Mouse (Mus musculus): ENCODE measurements around the gene Foxred2. TPM values are rescaled to one million over a fixed set of nuclear protein-coding genes. Genes with fewer than 3 reads are reported as not detected.
A peak's percentile ranks its signal among the peaks of the same experiment; 100 is the strongest.

The Foxred2 gene
- 12.3 and 12.8 TPM in 2 replicates for polyA plus RNA-seq (2014; fragmentation: Nextera tagmentation; extraction: Ambion mirVana)

DNA sequence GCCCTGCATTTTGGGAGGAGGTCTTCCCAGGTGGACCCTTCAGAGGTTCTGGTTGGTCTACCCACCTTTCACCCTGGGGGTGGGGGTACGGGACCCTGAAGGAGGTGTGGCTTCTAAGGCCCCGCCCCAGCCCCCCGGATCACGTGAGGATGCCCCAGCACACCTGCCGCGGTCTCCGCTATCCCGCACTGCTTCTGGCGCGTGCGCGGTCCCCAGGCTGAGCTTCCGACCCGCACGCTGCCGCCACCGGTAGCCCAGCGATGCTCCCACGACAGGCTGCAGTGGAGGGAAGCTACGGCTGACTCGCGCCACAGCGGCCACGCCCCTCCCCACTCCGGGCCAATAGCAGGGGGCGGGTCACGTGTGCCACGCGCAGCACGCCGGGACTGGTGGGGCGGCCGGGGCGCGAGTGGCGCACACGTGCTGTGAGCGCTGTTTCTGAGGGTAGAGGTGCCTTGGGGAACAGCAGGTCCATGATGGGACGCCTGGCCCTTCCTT is at the start of gene Foxred2:
Gene Foxred2, minus strand, starts transcription at position 319 of the 498 bp plus-strand sequence.
- WGBS = under 1% methylated on average over 39 of the region's 39 CpGs

GRCm38 (mm10) chr15:78003929-78004328 is 47.4 kb upstream of the Foxred2 start:
- DNase-seq (ENCODE audit: low spot score) (peak; percentile 54), ATAC-seq (no peak)
- H3K9me3 ChIP-seq (replicated peaks; ENCODE audit: control insufficient read depth, low read length) = no peaks in the 10 kb centered on the region
- no peaks in the 10 kb centered on the region for H3K4me1 ChIP-seq (ENCODE audit: control insufficient read depth, insufficient read depth, low read length)
- H3K9ac ChIP-seq (ENCODE audit: low read length) = no peak overlapping the region
- H3K27ac ChIP-seq (ENCODE audit: low read depth, low read length) = no peak overlapping the region
- H3K27me3 ChIP-seq (replicated peaks; ENCODE audit: control insufficient read depth, insufficient read depth, low read length) = no peaks in the 10 kb centered on the region
- no peak overlapping the region for H3K4me3 ChIP-seq (ENCODE audit: low read depth, low read length)
- no peak overlapping the region for H3K4me2 ChIP-seq (ENCODE audit: low read length)
- 58% methylated on average over 9 of the region's 9 CpGs for WGBS
- H3K36me3 ChIP-seq (ENCODE audit: control insufficient read depth, insufficient read depth, low read length) = no peaks in the 10 kb centered on the region

More for the DNA sequence above, at the start of gene Foxred2:
- ATAC-seq (peak; percentile 96), DNase-seq (ENCODE audit: low spot score) (peak; percentile 92)
- Histone ChIP-seq H3K27ac (ENCODE audit: low read depth, low read length) (peak within 1 kb of the TSS; percentile 59), H3K4me2 (ENCODE audit: low read length) (peak within 1 kb of the TSS; percentile 82), H3K4me3 (ENCODE audit: low read depth, low read length) (peak within 1 kb of the TSS; percentile 54), H3K9ac (ENCODE audit: low read length) (peak within 1 kb of the TSS; percentile 66), H3K36me3 (ENCODE audit: control insufficient read depth, insufficient read depth, low read length) (peaks cover 54% of the 10 kb centered on the region), H3K9me3 (replicated peaks; ENCODE audit: control insufficient read depth, low read length) (no peaks in the 10 kb centered on the region), H3K27me3 (replicated peaks; ENCODE audit: control insufficient read depth, insufficient read depth, low read length) (no peaks in the 10 kb centered on the region), H3K4me1 (ENCODE audit: control insufficient read depth, insufficient read depth, low read length) (peaks cover 11% of the 10 kb centered on the region)

- Histone ChIP-seq H3K27ac (ENCODE audit: low read depth, low read length) (no peak overlapping the region), H3K9me3 (replicated peaks; ENCODE audit: control insufficient read depth, low read length) (no peaks in the 10 kb centered on the region), H3K4me3 (ENCODE audit: low read depth, low read length) (no peak overlapping the region), H3K4me1 (ENCODE audit: control insufficient read depth, insufficient read depth, low read length) (no peaks in the 10 kb centered on the region), H3K4me2 (ENCODE audit: low read length) (no peak overlapping the region), H3K9ac (ENCODE audit: low read length) (no peak overlapping the region), H3K36me3 (ENCODE audit: control insufficient read depth, insufficient read depth, low read length) (no peaks in the 10 kb centered on the region), H3K27me3 (replicated peaks; ENCODE audit: control insufficient read depth, insufficient read depth, low read length) (no peaks in the 10 kb centered on the region)
- ATAC-seq (no peak), DNase-seq (ENCODE audit: low spot score) (no peak)
- 11% methylated on average over 5 of the region's 5 CpGs for WGBS
Measured at GRCm38 (mm10) chr15:78001400-78001799, 44.9 kb upstream of the Foxred2 start.

DNA sequence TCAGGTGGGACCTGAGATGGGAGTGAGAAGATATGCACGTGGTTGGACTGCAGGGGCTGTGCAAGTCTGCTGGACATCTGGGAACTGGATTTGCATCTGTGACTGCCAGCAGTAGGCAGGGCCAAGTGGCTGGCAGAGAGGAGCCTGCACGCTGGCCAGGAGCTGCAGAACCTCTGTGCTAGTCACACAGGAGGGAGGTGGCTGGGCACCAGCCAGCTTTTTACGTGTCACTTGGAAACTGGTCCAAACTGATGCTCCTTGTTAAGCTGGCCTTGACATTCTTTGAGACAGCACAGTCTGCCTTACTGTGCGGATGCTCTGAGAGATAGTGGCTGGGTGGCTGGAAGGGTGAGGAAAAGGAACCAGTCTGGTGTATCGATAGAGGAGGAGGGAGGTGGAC is 32.0 kb upstream of the Foxred2 start:
- Histone ChIP-seq H3K36me3 (ENCODE audit: control insufficient read depth, insufficient read depth, low read length) (no peaks in the 10 kb centered on the region), H3K4me1 (ENCODE audit: control insufficient read depth, insufficient read depth, low read length) (no peaks in the 10 kb centered on the region), H3K27me3 (replicated peaks; ENCODE audit: control insufficient read depth, insufficient read depth, low read length) (no peaks in the 10 kb centered on the region), H3K4me2 (ENCODE audit: low read length) (no peak overlapping the region), H3K9ac (ENCODE audit: low read length) (no peak overlapping the region), H3K9me3 (replicated peaks; ENCODE audit: control insufficient read depth, low read length) (no peaks in the 10 kb centered on the region), H3K4me3 (ENCODE audit: low read depth, low read length) (no peak overlapping the region), H3K27ac (ENCODE audit: low read depth, low read length) (no peak overlapping the region)
- ATAC-seq = no peak
- no peak for DNase-seq (ENCODE audit: low spot score)
- 69% methylated on average over 5 of the region's 5 CpGs for WGBS

- Histone ChIP-seq H3K9ac (ENCODE audit: low read length) (no peak overlapping the region), H3K9me3 (replicated peaks; ENCODE audit: control insufficient read depth, low read length) (no peaks in the 10 kb centered on the region), H3K36me3 (ENCODE audit: control insufficient read depth, insufficient read depth, low read length) (no peaks in the 10 kb centered on the region), H3K4me1 (ENCODE audit: control insufficient read depth, insufficient read depth, low read length) (no peaks in the 10 kb centered on the region), H3K4me2 (ENCODE audit: low read length) (no peak overlapping the region), H3K27ac (ENCODE audit: low read depth, low read length) (no peak overlapping the region), H3K27me3 (replicated peaks; ENCODE audit: control insufficient read depth, insufficient read depth, low read length) (no peaks in the 10 kb centered on the region), H3K4me3 (ENCODE audit: low read depth, low read length) (no peak overlapping the region)
- ATAC-seq = no peak
- no peak for DNase-seq (ENCODE audit: low spot score)
- 39% methylated on average over 3 of the region's 3 CpGs for WGBS
Measured at GRCm38 (mm10) chr15:77983391-77983790, 26.9 kb upstream of the Foxred2 start.

- no peak overlapping the region for H3K27ac ChIP-seq (ENCODE audit: low read depth, low read length)
- ATAC-seq = peak; percentile 62
- no peaks in the 10 kb centered on the region for H3K4me1 ChIP-seq (ENCODE audit: control insufficient read depth, insufficient read depth, low read length)
- H3K9me3 ChIP-seq (replicated peaks; ENCODE audit: control insufficient read depth, low read length) = no peaks in the 10 kb centered on the region
- H3K4me2 ChIP-seq (ENCODE audit: low read length) = no peak overlapping the region
- H3K27me3 ChIP-seq (replicated peaks; ENCODE audit: control insufficient read depth, insufficient read depth, low read length) = no peaks in the 10 kb centered on the region
- no peak overlapping the region for H3K4me3 ChIP-seq (ENCODE audit: low read depth, low read length)
- peak; percentile 75 for DNase-seq (ENCODE audit: low spot score)
- 27% methylated on average over 18 of the region's 18 CpGs for WGBS
- H3K9ac ChIP-seq (ENCODE audit: low read length) = 0 out of 2 replicates have a peak overlapping the region, but pooled peaks have one; percentile 17
- no peaks in the 10 kb centered on the region for H3K36me3 ChIP-seq (ENCODE audit: control insufficient read depth, insufficient read depth, low read length)
Measured at GRCm38 (mm10) chr15:77982195-77982939, 25.8 kb upstream of the Foxred2 start.

- no peak overlapping the region for H3K4me3 ChIP-seq (ENCODE audit: low read depth, low read length)
- no peaks in the 10 kb centered on the region for H3K27me3 ChIP-seq (replicated peaks; ENCODE audit: control insufficient read depth, insufficient read depth, low read length)
- no peak for ATAC-seq
- no peak overlapping the region for H3K27ac ChIP-seq (ENCODE audit: low read depth, low read length)
- no peak for DNase-seq (ENCODE audit: low spot score)
- H3K36me3 ChIP-seq (ENCODE audit: control insufficient read depth, insufficient read depth, low read length) = no peaks in the 10 kb centered on the region
- H3K9me3 ChIP-seq (replicated peaks; ENCODE audit: control insufficient read depth, low read length) = no peaks in the 10 kb centered on the region
- no peaks in the 10 kb centered on the region for H3K4me1 ChIP-seq (ENCODE audit: control insufficient read depth, insufficient read depth, low read length)
- H3K4me2 ChIP-seq (ENCODE audit: low read length) = no peak overlapping the region
- no peak overlapping the region for H3K9ac ChIP-seq (ENCODE audit: low read length)
- WGBS = 72% methylated on average over 5 of the region's 5 CpGs
Measured at GRCm38 (mm10) chr15:77981181-77981680, 24.7 kb upstream of the Foxred2 start.

- 87% methylated on average over 10 of the region's 10 CpGs for WGBS
- no peaks in the 10 kb centered on the region for H3K36me3 ChIP-seq (ENCODE audit: control insufficient read depth, insufficient read depth, low read length)
- no peak overlapping the region for H3K9ac ChIP-seq (ENCODE audit: low read length)
- no peak for DNase-seq (ENCODE audit: low spot score)
- no peak overlapping the region for H3K4me3 ChIP-seq (ENCODE audit: low read depth, low read length)
- no peak overlapping the region for H3K27ac ChIP-seq (ENCODE audit: low read depth, low read length)
- H3K27me3 ChIP-seq (replicated peaks; ENCODE audit: control insufficient read depth, insufficient read depth, low read length) = no peaks in the 10 kb centered on the region
- no peak overlapping the region for H3K4me2 ChIP-seq (ENCODE audit: low read length)
- ATAC-seq = no peak
- H3K9me3 ChIP-seq (replicated peaks; ENCODE audit: control insufficient read depth, low read length) = no peaks in the 10 kb centered on the region
- H3K4me1 ChIP-seq (ENCODE audit: control insufficient read depth, insufficient read depth, low read length) = no peaks in the 10 kb centered on the region
Measured at GRCm38 (mm10) chr15:77979427-77979865, 22.9 kb upstream of the Foxred2 start.

DNA sequence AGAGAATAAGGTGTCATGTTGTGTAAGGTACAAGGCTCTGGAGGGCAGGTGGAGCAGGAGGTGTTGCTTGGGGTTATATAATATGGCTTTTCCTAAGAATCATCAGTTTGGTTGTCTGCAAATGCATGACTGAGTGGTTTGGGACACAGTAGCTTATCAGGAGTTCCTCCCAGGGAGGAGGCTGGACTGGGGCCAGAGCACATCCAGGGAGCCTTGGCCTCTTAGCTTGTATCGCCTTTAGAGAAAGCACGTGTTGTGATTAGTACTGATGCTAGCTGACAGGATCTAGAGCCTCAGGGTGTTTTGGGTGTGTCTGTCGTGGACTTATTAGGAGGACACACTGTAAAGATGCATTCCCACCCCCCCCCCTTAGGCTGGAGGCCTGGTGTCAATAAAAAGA is 21.1 kb upstream of the Foxred2 start:
- no peaks in the 10 kb centered on the region for H3K27me3 ChIP-seq (replicated peaks; ENCODE audit: control insufficient read depth, insufficient read depth, low read length)
- no peak overlapping the region for H3K4me3 ChIP-seq (ENCODE audit: low read depth, low read length)
- WGBS = 63% methylated on average over 3 of the region's 3 CpGs
- H3K4me1 ChIP-seq (ENCODE audit: control insufficient read depth, insufficient read depth, low read length) = no peaks in the 10 kb centered on the region
- no peaks in the 10 kb centered on the region for H3K9me3 ChIP-seq (replicated peaks; ENCODE audit: control insufficient read depth, low read length)
- no peak overlapping the region for H3K27ac ChIP-seq (ENCODE audit: low read depth, low read length)
- ATAC-seq (no peak), DNase-seq (ENCODE audit: low spot score) (no peak)
- H3K36me3 ChIP-seq (ENCODE audit: control insufficient read depth, insufficient read depth, low read length) = no peaks in the 10 kb centered on the region
- no peak overlapping the region for H3K4me2 ChIP-seq (ENCODE audit: low read length)
- no peak overlapping the region for H3K9ac ChIP-seq (ENCODE audit: low read length)

All from forebrain, embryonic 14.5 days (tissue).